Mouse (Mus musculus) cortical plate, adult 2 months (tissue): Measurements from ENCODE around the gene Lmcd1.

Experiments used
- CTCF ChIP-seq: fragments of 200-500 bp; IDR thresholded peaks from 2 replicates; pipeline ENCODE4 v1.5.1; 2011; ENCODE audit warnings: mild to moderate bottlenecking, control low read depth, low read length; ENCODE audit not compliant: insufficient read depth; ENCODE audit errors: extremely low read depth
- POLR2A ChIP-seq: fragments of 200-500 bp; IDR thresholded peaks from 2 replicates; pipeline ENCODE4 v1.6.1; 2011; ENCODE audit warnings: mild to moderate bottlenecking, low read length, control low read depth; ENCODE audit not compliant: insufficient read depth; ENCODE audit errors: extremely low read depth

DNA sequence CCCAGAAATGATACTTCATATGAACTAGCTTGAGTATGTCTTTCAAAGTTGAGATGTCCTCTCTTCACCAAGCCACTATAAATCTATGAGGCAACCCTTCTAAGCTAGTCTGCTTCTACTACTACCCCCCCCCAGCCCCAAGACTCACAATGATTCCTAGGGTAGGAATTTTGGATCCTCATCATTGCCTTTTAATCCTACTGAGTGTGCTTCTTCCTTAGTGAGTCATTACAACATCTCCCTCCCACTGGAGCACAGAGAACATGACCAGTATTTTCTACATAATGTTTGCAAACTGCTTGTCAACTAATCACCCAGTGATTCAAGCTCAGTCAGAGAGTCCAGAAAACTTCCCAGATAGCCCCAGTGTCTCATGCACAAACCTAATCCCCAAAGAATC lies 12.5 kb upstream of the Lmcd1 start:
- TF ChIP-seq CTCF (no peak), POLR2A (no peak)
